Mouse (Mus musculus): ENCODE data around the gene Timmdc1.
A peak's percentile ranks its signal among the peaks of the same experiment; 100 is the strongest.
"Not testable (repeated sequence)": the region's sequence is repeated elsewhere in the genome, so short reads cannot be mapped to it uniquely, and the experiment has no call there.

Timmdc1 gene

GRCm38 (mm10) chr16:38493890-38494289 lies 28.6 kb downstream of the Timmdc1 start:
- DNase-seq, result no peak

- no peak for DNase-seq
Observed at GRCm38 (mm10) chr16:38492551-38492950, 29.9 kb downstream of the Timmdc1 start.

DNA sequence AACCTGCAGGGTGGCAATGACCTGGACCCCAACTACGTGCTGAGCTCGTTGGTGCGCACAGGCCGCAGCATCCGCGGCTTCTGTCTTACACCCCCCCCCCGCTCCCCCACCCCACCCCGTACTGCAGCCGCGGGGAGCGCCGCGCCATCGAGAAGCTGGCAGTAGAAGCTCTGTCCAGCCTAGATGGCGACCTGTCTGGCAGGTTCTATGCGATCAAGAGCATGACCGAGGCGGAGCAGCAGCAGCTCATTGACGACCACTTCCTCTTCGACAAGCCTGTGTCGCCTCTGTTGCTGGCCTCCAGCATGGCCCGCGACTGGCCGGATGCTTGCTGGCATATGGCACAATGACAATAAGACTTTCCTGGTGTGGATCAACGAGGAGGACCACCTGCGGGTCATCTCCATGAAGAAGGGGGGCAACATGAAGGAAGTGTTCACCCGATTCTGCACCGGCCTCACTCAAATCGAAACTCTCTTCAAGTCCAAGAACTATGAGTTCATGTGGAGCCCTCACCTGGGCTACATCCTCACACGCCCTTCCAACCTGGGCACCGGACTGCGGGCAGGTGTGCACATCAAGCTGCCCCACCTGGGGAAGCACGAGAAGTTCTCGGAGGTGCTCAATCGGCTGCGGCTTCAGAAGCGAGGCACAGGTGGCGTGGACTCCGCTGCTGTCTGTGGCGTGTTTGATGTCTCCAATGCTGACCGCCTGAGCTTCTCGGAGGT lies 38.7 kb downstream of the Timmdc1 start:
- peak; percentile 19 for DNase-seq

DNA sequence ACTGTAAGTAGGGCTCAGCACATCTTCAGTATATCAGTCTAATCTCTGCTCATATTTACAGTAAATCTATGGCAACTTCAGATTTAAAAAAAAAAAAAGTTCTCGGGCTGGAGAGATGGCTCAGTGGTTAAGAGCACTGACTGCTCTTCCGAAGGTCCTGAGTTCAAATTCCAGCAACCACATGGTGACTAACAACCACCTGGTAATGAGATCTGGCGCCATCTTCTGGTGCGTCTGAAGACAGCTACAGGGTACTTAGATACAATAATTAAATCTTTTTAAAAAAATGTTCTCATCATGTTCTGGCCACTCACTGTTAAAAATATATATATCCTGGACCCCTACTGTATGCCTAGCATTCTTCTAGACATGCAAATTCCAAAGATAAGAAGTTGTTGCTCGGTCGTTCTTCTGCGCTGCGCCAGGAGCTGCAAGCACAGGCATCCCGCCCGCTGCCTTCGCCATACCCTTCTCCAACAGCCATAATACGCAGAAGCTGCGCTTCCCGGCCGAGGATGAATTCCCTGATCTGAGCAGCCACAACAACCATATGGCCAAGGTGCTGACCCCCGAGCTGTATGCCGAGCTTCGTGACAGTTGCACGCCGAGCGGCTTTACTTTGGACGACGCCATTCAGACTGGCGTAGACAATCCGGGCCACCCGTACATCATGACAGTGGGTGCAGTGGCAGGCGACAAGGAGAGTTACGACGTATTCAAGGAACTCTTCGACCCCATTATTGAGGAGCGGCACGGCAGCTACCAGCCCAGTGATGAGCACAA lies 39.5 kb downstream of the Timmdc1 start:
- DNase-seq, result peak; percentile 52

- no peak for DNase-seq
Observed at GRCm38 (mm10) chr16:38481327-38481726, 41.1 kb downstream of the Timmdc1 start.

GRCm38 (mm10) chr16:38478296-38478695 lies 44.2 kb downstream of the Timmdc1 start:
- DNase-seq, result no peak

DNA sequence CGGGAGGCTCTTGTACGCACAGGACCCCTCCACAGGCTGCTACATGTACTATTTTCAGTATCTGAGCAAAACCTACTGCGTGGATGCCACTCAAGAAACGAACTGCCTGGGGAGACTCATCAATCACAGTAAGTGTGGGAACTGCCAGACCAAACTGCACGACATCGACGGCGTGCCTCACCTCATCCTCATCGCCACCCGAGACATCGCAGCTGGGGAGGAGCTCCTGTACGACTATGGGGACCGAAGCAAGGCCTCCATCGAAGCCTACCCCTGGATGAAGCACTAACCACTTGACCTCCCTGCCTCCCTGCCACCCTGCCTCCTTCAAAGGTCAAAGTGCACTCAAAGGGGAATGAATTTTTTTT lies 45.2 kb downstream of the Timmdc1 start:
- DNase-seq, result not testable (repeated sequence)

DNA sequence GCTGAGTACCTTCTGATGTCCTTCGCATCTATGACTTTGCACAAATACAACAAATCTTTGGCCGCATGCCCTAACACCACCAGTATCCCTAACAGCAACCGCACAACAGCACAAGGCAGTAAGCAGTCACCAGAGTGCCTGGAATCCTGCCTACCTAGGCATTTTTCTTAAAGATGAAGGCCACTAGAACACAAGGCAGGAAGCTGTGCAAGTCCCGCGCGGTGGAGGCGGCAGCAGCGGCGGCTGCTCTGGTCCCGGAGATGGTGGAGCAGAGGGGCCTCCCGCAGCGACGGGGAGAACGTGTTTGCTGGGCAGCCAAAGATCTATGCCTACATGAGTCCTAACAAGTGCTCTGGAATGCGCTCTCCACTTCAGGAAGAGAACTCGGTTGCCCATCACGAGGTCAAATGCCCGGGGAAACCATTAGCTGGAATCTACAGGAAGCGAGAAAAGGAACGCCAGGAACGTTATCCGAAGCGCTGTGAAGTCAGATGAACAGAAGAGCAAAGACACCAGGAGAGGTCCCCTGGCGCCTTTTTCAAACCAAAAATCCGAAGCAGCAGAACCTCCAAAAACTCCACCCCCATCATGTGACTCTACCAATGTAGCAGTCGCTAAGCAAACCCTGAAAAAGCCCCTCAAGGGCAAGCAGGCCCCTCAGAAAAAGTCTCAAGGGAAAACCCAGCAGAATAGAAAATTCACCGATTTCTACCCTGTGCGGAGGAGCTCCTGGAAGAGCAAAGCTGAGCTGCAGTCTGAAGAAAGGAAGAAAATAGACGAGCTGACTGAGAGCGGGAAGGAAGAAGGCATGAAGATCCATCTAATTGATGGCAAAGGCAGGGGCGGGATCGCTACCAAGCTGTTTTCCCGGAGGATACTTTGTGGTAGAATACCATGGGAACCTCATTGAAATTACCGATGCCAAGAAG lies 45.9 kb downstream of the Timmdc1 start:
- DNase-seq, result peak; percentile 45

DNA sequence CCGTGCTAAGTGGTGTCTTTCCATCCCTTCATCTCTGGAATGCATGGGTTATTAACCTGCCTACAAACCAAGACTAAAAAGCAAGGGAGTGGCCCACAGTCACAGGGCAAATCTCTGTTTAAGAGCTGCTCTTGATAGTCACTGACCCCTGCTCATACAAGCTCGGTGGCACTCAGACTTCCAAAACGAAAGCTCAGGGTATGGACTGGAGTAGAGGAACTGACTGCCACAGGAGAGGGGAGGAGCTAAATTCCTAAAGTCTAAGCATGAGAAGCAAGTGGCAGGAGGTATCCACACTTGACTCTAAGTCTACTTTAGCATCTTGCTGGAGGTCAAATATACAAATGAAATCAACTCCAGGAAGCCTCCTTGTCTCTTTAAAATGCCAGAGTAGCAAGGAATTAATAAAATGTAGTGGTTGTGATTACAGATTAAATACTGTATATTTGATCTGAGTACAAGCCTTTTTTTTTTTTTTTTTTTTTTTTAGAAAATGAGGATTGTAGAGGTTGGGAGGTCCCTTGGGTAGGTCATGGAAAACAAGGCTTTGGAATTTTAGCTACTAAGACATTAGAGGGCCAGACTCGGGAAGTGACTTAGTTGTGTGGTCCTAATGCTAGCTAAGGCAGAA lies 46.7 kb downstream of the Timmdc1 start:
- no peak for DNase-seq

DNA sequence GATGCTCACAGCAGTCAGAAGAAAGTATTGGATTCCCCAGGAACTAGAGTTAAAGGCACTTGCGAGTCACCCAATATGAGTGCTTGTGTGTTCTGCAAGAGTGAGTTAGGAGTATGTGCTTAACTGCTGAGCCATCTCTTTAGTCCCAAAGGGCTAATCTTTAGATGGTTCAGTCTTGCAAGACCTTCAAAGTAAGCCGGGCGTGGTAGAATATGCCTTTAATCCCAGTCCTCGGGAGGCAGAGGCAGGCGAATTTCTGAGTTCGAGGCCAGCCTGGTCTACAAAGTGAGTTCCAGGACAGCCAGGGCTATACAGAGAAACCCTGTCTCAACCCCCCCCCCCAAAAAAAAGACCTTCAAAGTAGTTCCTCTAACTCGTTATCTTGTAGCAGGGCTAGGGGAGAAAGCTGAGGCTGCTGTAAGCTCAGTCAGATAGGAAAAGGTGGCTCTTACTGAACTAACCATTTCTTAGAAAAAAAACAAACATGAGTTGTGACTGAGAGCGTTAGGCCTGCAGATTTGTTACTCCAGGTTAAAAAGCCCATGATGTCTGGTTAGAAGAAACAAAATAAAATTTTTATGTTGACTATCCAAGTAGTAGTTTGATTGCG lies 47.7 kb downstream of the Timmdc1 start:
- no peak for DNase-seq

- DNase-seq, result no peak
Observed at GRCm38 (mm10) chr16:38473661-38474060, 48.8 kb downstream of the Timmdc1 start.

DNA sequence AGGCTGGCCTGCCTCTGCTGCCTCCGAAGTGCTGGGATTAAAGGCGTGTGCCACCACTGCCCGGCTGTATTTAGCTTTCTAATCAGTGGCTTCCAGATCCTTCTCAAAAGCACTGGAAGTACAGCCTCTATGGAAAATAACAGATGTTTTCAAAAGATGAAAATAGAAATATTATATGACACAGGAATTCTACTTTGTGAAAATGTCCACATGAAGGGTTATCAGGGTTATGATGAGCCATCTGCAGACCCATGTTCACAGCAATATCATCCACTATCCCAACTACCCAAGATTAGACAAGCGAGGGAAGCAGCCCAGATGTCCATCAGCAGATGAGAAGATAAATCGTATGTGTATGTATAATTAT lies 50.0 kb downstream of the Timmdc1 start:
- no peak for DNase-seq

DNA sequence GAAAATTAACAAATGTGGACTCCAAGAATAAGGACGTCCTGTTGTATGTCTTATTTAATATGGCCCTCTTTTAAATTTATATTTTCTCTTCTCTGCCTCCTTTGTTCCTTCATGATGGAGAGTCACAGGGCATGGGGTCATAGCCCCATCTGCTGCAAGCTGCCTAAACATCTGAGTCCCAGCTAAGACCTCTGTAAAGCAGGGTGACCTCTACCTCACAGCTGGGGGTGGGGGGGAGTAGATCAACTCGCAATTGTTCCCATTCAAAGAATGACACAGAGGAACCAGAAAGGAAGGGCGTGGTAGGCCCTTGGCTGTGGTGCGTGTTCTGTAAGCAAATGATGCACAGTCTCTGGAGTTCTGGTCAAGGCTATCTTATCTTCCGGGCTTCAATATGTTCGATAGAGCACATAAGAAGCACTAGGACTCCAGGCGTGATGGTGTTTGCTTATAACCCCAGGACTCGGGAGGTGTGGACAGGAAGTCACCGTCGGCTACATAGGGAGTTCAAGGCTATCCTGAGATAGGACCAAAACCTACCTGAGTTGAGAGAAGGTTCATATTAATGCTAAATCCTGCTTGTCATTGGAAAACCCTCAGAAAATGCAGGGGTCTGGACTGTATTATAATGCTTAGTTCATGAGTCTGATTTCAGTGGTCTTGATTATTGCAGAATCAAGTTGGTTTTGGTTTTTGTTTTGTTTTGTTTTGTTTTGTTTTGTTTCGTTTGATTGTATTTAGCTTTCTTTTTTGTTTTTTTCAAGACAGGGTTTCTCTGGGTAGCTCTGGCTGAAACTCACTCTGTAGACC lies 50.6 kb downstream of the Timmdc1 start:
- DNase-seq, result no peak

DNA sequence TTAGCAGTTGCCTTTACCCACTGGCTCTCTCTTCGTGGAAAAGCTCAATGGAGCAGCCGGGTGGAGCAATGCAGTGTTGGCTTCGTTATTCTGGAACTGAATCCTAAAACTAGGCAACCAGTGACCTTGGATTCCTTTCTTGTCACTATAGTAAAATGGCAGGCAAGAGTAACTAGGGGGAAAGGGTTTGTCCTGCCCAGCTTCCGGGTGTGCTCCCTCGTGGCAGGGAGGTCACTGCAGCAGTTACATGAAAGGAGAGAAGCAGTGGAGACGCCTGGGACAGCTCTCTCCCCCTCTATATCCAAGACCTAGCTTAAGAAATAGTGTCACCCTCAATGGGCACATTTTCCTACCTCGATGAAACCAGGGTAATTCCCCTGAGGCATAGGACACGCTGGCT lies 53.0 kb downstream of the Timmdc1 start:
- DNase-seq, result no peak

- no peak for DNase-seq
Observed at GRCm38 (mm10) chr16:38468706-38469018, 53.8 kb downstream of the Timmdc1 start.

DNA sequence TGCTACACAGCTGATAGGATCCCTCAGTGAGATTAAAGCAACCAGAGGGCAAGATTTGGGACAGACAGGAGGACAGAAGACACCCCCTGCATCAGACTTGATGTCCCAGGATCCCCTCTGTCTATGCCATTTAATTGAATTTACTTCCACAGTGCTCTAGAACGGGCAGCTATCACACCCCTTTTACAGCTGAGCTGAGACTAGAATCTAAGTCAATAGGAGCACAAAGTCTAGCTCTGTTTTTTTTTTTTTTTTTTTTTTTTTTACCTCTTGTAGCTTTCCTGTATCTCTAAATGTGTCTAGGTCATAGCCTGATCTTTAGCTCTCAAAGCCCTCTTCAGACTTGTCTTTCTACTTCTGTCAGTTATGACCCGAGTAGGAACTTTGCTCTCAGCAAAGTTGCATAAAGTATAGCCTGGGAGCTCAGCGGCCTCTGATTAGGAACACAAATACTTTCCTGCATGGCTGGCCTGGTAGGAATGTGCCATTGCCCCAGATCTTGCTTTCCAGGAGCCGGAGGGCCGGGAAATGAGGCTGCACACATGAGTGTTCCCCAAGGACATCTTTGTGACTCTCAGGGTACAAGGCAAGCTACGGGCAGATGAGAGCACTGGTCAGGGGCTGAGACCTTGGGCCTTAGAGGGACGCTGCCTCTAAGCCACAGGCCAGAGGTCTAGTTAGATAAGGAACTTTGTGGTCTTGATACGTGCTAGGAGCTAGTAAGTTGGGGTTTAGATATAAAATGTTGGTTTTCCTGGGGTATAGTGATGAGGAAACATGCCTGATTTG lies 54.4 kb downstream of the Timmdc1 start:
- no peak for DNase-seq

- DNase-seq, result no peak
Observed at GRCm38 (mm10) chr16:38467091-38467916, 55.2 kb downstream of the Timmdc1 start.

GRCm38 (mm10) chr16:38466089-38466488 lies 56.4 kb downstream of the Timmdc1 start:
- DNase-seq, result no peak

GRCm38 (mm10) chr16:38463305-38463704 lies 59.2 kb downstream of the Timmdc1 start:
- no peak for DNase-seq

DNA sequence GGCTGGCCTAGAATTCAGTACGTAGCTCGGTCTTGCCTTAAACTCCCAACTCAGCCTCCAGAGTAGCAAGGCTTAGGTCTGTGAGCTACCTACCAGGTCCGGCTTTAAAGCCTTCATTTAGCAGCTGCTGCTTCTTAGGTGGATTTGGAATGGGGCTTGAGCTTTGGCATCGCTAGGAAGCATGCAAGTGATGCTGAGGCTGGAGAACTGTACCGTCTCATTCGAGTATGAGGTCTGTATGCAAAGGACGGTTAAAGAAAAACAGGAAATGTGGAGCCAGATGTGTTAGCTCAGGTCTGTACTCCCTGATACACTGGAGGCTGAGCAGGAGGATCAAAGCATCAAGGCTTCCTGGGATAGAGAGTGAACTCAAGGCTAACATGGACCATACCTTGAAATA lies 60.3 kb downstream of the Timmdc1 start:
- DNase-seq, result no peak

Data from lung, postnatal 10 days (tissue).